Mouse (Mus musculus) CD4-positive, CD25-positive, alpha-beta regulatory T cell (primary cell): Measurements from ENCODE around the gene Gcsh. TPM values are rescaled to one million over a fixed set of nuclear protein-coding genes. Genes with fewer than 3 reads are reported as not detected.

Experiments
- polyA plus RNA-seq: library from polyadenylated mRNA; unstranded; fragments of 100-300 nt; shearing (Covaris generic); gene quantifications from one replicate; pipeline ENCODE4 v1.2.1, GENCODE M21; 2017

The Gcsh gene
- 30.1 TPM for polyA plus RNA-seq

GRCm38 (mm10) chr8:116993095-116993867 is at the start of gene Gcsh:
Gene Gcsh (minus strand): TSS chr8:116993537.

GRCm38 (mm10) chr8:116978631-116979256 is 14.6 kb downstream of the Gcsh start, which contains the start of gene 1700030J22Rik:
Gene 1700030J22Rik (minus strand): TSS chr8:116978959.

GRCm38 (mm10) chr8:116943161-116943554 is 50.2 kb downstream of the Gcsh start, which contains the start of gene Atmin:
Gene Atmin (plus strand): TSS chr8:116943393.

Other genes with a start within 250 kb of the Gcsh start
- 22.3 TPM for gene Cmc2, start 72.1 kb downstream of the Gcsh start, polyA plus RNA-seq
- 2.3 TPM for gene Cenpn, start 71.8 kb downstream of the Gcsh start, polyA plus RNA-seq
- gene Atmin, start 50.1 kb downstream of the Gcsh start, polyA plus RNA-seq: 31.6 TPM
- not detected for gene 1700030J22Rik, start 14.6 kb downstream of the Gcsh start, polyA plus RNA-seq
- gene Pkd1l2, start 88.9 kb upstream of the Gcsh start, polyA plus RNA-seq: 0.24 TPM
- gene Bco1, start 102.3 kb upstream of the Gcsh start, polyA plus RNA-seq: not detected
- gene Gan, start 164.6 kb upstream of the Gcsh start, polyA plus RNA-seq: 2.3 TPM